Mouse (Mus musculus): ENCODE data around the gene Grifin.

DNA sequence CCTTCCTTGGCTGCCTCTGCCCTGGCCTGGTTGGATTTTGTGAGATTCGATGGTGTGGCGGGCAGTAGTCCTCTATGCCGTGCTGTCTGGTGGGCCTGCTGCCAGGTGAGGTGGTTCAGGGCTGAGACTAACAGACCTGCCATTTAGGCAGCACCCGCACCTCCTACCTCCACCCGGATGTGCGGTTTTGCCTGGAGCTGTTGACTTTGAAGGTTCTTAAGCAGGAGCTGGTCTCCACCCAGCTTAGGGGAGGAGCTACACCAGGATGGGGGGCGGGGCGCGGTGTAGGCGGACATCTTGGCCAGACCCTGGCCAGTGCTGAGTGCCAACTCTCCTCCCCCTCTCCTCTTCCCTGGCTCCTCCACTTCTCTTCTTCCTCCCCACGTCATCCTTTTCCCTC, 2.5 kb upstream of the Grifin start:
- TF ChIP-seq GATA1 (IDR thresholded peaks at IDR 0.05; ENCODE audit: borderline replicate concordance, low read length) (no peak), FLI1 (IDR thresholded peaks at IDR 0.05; ENCODE audit: low read length) (no peak)
